Mouse (Mus musculus): ENCODE results near the gene Med20.

GRCm38 (mm10) chr17:47627791-47628190, 16.4 kb downstream of the Med20 start:
- TF ChIP-seq CTCF (IDR thresholded peaks at IDR 0.05; ENCODE audit: insufficient read depth, low read depth, low read length) (no peak), POLR2A (IDR thresholded peaks at IDR 0.05; ENCODE audit: insufficient read depth, low read depth, low read length) (no peak)
